Mouse (Mus musculus): Measurements from ENCODE around the gene Plppr2. TPM values are rescaled to one million over a fixed set of nuclear protein-coding genes. Genes with fewer than 3 reads are reported as not detected.

Plppr2 gene
- polyA plus RNA-seq, 1 experiment from 2014 or later, result 90.6 TPM

GRCm38 (mm10) chr9:21955570-21956281, 18.9 kb downstream of the Plppr2 start, which contains the start of gene Swsap1:
Gene Swsap1, plus strand, starts transcription at chr9:21955755.
- Histone ChIP-seq H3K27me3 (ENCODE audit: control insufficient read depth, insufficient read depth, low read length) (peaks cover 19% of the 10 kb centered on the region), H3K9ac (peak within 1 kb of the TSS; percentile 80), H3K4me1 (replicated peaks; ENCODE audit: control insufficient read depth, insufficient read depth, low read length) (peaks cover 11% of the 10 kb centered on the region), H3K9me3 (ENCODE audit: control insufficient read depth, low read length) (no peaks in the 10 kb centered on the region), H3K4me3 (replicated peaks; ENCODE audit: low read length) (peak within 1 kb of the TSS; percentile 64), H3K27ac (peak within 1 kb of the TSS; percentile 97), H3K4me2 (replicated peaks) (peak within 1 kb of the TSS; percentile 73), H3K36me3 (replicated peaks; ENCODE audit: control insufficient read depth, insufficient read depth) (no peaks in the 10 kb centered on the region)
- peak; percentile 98 for DNase-seq (ENCODE audit: low spot score)
- WGBS, result under 1% methylated on average over 51 of the region's 54 CpGs
- peak; percentile 98 for ATAC-seq (ENCODE audit: low FRiP score)

- H3K9ac ChIP-seq, result no peak overlapping the region
- ATAC-seq (ENCODE audit: low FRiP score), result no peak
- no peak overlapping the region for H3K4me2 ChIP-seq (replicated peaks)
- no peak overlapping the region for H3K4me3 ChIP-seq (replicated peaks; ENCODE audit: low read length)
- no peak overlapping the region for H3K27ac ChIP-seq
- 85% methylated on average over 5 of the region's 5 CpGs for WGBS
- no peaks in the 10 kb centered on the region for H3K9me3 ChIP-seq (ENCODE audit: control insufficient read depth, low read length)
- H3K36me3 ChIP-seq (replicated peaks; ENCODE audit: control insufficient read depth, insufficient read depth), result no peaks in the 10 kb centered on the region
- DNase-seq (ENCODE audit: low spot score), result no peak
- H3K27me3 ChIP-seq (ENCODE audit: control insufficient read depth, insufficient read depth, low read length), result peaks cover 45% of the 10 kb centered on the region
- H3K4me1 ChIP-seq (replicated peaks; ENCODE audit: control insufficient read depth, insufficient read depth, low read length), result peaks cover 25% of the 10 kb centered on the region
These were observed 21.5 kb downstream of the Plppr2 start for GRCm38 (mm10) chr9:21958372-21958771.

- Histone ChIP-seq H3K4me1 (replicated peaks; ENCODE audit: control insufficient read depth, insufficient read depth, low read length) (peaks cover 21% of the 10 kb centered on the region), H3K27ac (no peak overlapping the region), H3K4me2 (replicated peaks) (no peak overlapping the region), H3K4me3 (replicated peaks; ENCODE audit: low read length) (no peak overlapping the region), H3K36me3 (replicated peaks; ENCODE audit: control insufficient read depth, insufficient read depth) (no peaks in the 10 kb centered on the region), H3K9ac (no peak overlapping the region), H3K27me3 (ENCODE audit: control insufficient read depth, insufficient read depth, low read length) (peaks cover 47% of the 10 kb centered on the region), H3K9me3 (ENCODE audit: control insufficient read depth, low read length) (no peaks in the 10 kb centered on the region)
- WGBS, result 97% methylated on average over 7 of the region's 7 CpGs
- ATAC-seq (ENCODE audit: low FRiP score) (no peak), DNase-seq (ENCODE audit: low spot score) (no peak)
These were observed 22.4 kb downstream of the Plppr2 start for GRCm38 (mm10) chr9:21959244-21959643.

GRCm38 (mm10) chr9:21960135-21960534, 23.3 kb downstream of the Plppr2 start:
- Histone ChIP-seq H3K4me3 (replicated peaks; ENCODE audit: low read length) (no peak overlapping the region), H3K4me2 (replicated peaks) (no peak overlapping the region), H3K36me3 (replicated peaks; ENCODE audit: control insufficient read depth, insufficient read depth) (no peaks in the 10 kb centered on the region), H3K27me3 (ENCODE audit: control insufficient read depth, insufficient read depth, low read length) (peaks cover 47% of the 10 kb centered on the region), H3K4me1 (replicated peaks; ENCODE audit: control insufficient read depth, insufficient read depth, low read length) (peaks cover 21% of the 10 kb centered on the region), H3K27ac (no peak overlapping the region), H3K9me3 (ENCODE audit: control insufficient read depth, low read length) (no peaks in the 10 kb centered on the region), H3K9ac (no peak overlapping the region)
- DNase-seq (ENCODE audit: low spot score) (no peak), ATAC-seq (ENCODE audit: low FRiP score) (no peak)
- 55% methylated on average over 9 of the region's 9 CpGs for WGBS

GRCm38 (mm10) chr9:21960558-21961208, 23.9 kb downstream of the Plppr2 start:
- H3K4me3 ChIP-seq (replicated peaks; ENCODE audit: low read length), result no peak overlapping the region
- H3K9me3 ChIP-seq (ENCODE audit: control insufficient read depth, low read length), result no peaks in the 10 kb centered on the region
- peaks cover 47% of the 10 kb centered on the region for H3K27me3 ChIP-seq (ENCODE audit: control insufficient read depth, insufficient read depth, low read length)
- H3K4me2 ChIP-seq (replicated peaks), result no peak overlapping the region; the same call in 1 of the 2 replicates
- no peak for DNase-seq (ENCODE audit: low spot score)
- 13% methylated on average over 26 of the region's 26 CpGs for WGBS
- no peak overlapping the region for H3K9ac ChIP-seq
- H3K4me1 ChIP-seq (replicated peaks; ENCODE audit: control insufficient read depth, insufficient read depth, low read length), result peaks cover 21% of the 10 kb centered on the region
- no peak overlapping the region for H3K27ac ChIP-seq
- no peak for ATAC-seq (ENCODE audit: low FRiP score)
- H3K36me3 ChIP-seq (replicated peaks; ENCODE audit: control insufficient read depth, insufficient read depth), result no peaks in the 10 kb centered on the region

GRCm38 (mm10) chr9:21961366-21961980, 24.6 kb downstream of the Plppr2 start:
- Histone ChIP-seq H3K4me2 (replicated peaks) (peak overlapping the region; percentile 70), H3K9ac (peak overlapping the region; percentile 25; the same call in 1 of the 2 replicates), H3K27ac (no peak overlapping the region), H3K36me3 (replicated peaks; ENCODE audit: control insufficient read depth, insufficient read depth) (no peaks in the 10 kb centered on the region), H3K9me3 (ENCODE audit: control insufficient read depth, low read length) (no peaks in the 10 kb centered on the region), H3K4me3 (replicated peaks; ENCODE audit: low read length) (peak overlapping the region; percentile 34), H3K4me1 (replicated peaks; ENCODE audit: control insufficient read depth, insufficient read depth, low read length) (peaks cover 18% of the 10 kb centered on the region), H3K27me3 (ENCODE audit: control insufficient read depth, insufficient read depth, low read length) (peaks cover 47% of the 10 kb centered on the region)
- 2% methylated on average over 35 of the region's 35 CpGs for WGBS
- ATAC-seq (ENCODE audit: low FRiP score) (no peak), DNase-seq (ENCODE audit: low spot score) (no peak)

- peak overlapping the region; percentile 70 for H3K4me2 ChIP-seq (replicated peaks)
- no peak overlapping the region for H3K27ac ChIP-seq
- H3K4me1 ChIP-seq (replicated peaks; ENCODE audit: control insufficient read depth, insufficient read depth, low read length), result peaks cover 17% of the 10 kb centered on the region
- no peaks in the 10 kb centered on the region for H3K9me3 ChIP-seq (ENCODE audit: control insufficient read depth, low read length)
- H3K9ac ChIP-seq, result peak overlapping the region; percentile 25
- peak; percentile 31; the same call in 1 of the 2 replicates for ATAC-seq (ENCODE audit: low FRiP score)
- no peak for DNase-seq (ENCODE audit: low spot score)
- peak overlapping the region; percentile 34 for H3K4me3 ChIP-seq (replicated peaks; ENCODE audit: low read length)
- WGBS, result under 1% methylated on average over 15 of the region's 15 CpGs
- H3K36me3 ChIP-seq (replicated peaks; ENCODE audit: control insufficient read depth, insufficient read depth), result no peaks in the 10 kb centered on the region
- peaks cover 47% of the 10 kb centered on the region for H3K27me3 ChIP-seq (ENCODE audit: control insufficient read depth, insufficient read depth, low read length)
These were observed 25.2 kb downstream of the Plppr2 start for GRCm38 (mm10) chr9:21962010-21962409.

- no peak overlapping the region for H3K27ac ChIP-seq
- H3K36me3 ChIP-seq (replicated peaks; ENCODE audit: control insufficient read depth, insufficient read depth), result no peaks in the 10 kb centered on the region
- H3K4me2 ChIP-seq (replicated peaks), result peak overlapping the region; percentile 70
- H3K9me3 ChIP-seq (ENCODE audit: control insufficient read depth, low read length), result no peaks in the 10 kb centered on the region
- H3K9ac ChIP-seq, result peak overlapping the region; percentile 25; the same call in 1 of the 2 replicates
- ATAC-seq (ENCODE audit: low FRiP score) (peak; percentile 50; the same call in 1 of the 2 replicates), DNase-seq (ENCODE audit: low spot score) (no peak)
- peaks cover 47% of the 10 kb centered on the region for H3K27me3 ChIP-seq (ENCODE audit: control insufficient read depth, insufficient read depth, low read length)
- peak overlapping the region; percentile 34 for H3K4me3 ChIP-seq (replicated peaks; ENCODE audit: low read length)
- H3K4me1 ChIP-seq (replicated peaks; ENCODE audit: control insufficient read depth, insufficient read depth, low read length), result peaks cover 17% of the 10 kb centered on the region
- WGBS, result 3% methylated on average over 34 of the region's 34 CpGs
These were observed 25.7 kb downstream of the Plppr2 start for GRCm38 (mm10) chr9:21962416-21963059.

- H3K4me2 ChIP-seq (replicated peaks), result peak within 1 kb of the TSS; percentile 70
- no peaks in the 10 kb centered on the region for H3K36me3 ChIP-seq (replicated peaks; ENCODE audit: control insufficient read depth, insufficient read depth)
- no peak for ATAC-seq (ENCODE audit: low FRiP score)
- H3K27ac ChIP-seq, result no peak within 1 kb of the TSS
- peaks cover 47% of the 10 kb centered on the region for H3K27me3 ChIP-seq (ENCODE audit: control insufficient read depth, insufficient read depth, low read length)
- H3K9me3 ChIP-seq (ENCODE audit: control insufficient read depth, low read length), result no peaks in the 10 kb centered on the region
- no peak for DNase-seq (ENCODE audit: low spot score)
- peak within 1 kb of the TSS; percentile 25; the same call in 1 of the 2 replicates for H3K9ac ChIP-seq
- H3K4me1 ChIP-seq (replicated peaks; ENCODE audit: control insufficient read depth, insufficient read depth, low read length), result peaks cover 17% of the 10 kb centered on the region
- H3K4me3 ChIP-seq (replicated peaks; ENCODE audit: low read length), result peak within 1 kb of the TSS; percentile 34
- WGBS, result 14% methylated on average over 8 of the region's 8 CpGs
These were observed 26.6 kb downstream of the Plppr2 start, which contains the start of gene Epor for GRCm38 (mm10) chr9:21963417-21963816. Gene Epor, minus strand, starts transcription at chr9:21963506.
